Mouse (Mus musculus) brain, embryonic 14.5 days (tissue): Measurements from ENCODE around the gene Pou2f2.

Experiments
- CTCF ChIP-seq: fragments of 200-500 bp; IDR thresholded peaks from 2 replicates; pipeline ENCODE4 v1.5.1; 2012; ENCODE audit warnings: inconsistent platforms, mild to moderate bottlenecking, moderate library complexity, borderline replicate concordance; ENCODE audit not compliant: insufficient read depth, insufficient read length; ENCODE audit errors: extremely low read depth
- POLR2A ChIP-seq: fragments of 200-500 bp; IDR thresholded peaks from 2 replicates; pipeline ENCODE4 v1.6.1; 2012; ENCODE audit warnings: mild to moderate bottlenecking, inconsistent platforms, borderline replicate concordance; ENCODE audit not compliant: poor library complexity, insufficient read depth, insufficient read length, severe bottlenecking; ENCODE audit errors: extremely low read depth

DNA sequence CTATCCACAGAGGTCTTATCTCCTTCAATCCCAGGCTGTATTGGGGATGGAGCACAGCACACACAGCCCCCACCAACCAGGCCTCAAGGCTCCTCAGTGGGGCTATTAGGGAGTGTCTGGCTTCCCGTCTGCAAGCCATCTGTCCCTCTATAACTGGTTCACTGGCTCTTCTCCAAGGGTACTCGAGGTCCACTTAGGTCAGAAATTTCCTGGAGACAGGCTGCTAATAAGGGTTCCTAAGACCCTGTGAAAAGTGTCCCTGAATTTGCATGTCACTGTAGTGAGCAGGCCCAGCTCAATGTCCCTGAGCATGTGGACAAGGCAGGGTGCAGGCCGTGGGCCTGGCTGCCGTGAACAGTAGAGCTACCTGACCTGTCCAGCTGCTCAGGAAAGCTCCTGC lies 122.6 kb downstream of the Pou2f2 start:
- no peak for TF ChIP-seq POLR2A
- no peak for TF ChIP-seq CTCF
